Mouse (Mus musculus): Measurements from ENCODE around the gene C2cd4b. TPM values are rescaled to one million over a fixed set of nuclear protein-coding genes. Genes with fewer than 3 reads are reported as not detected.

C2cd4b gene
- 0.95 and 1.6 TPM in 2 replicates for polyA plus RNA-seq (2015; fragmentation: Nextera tagmentation; extraction: Ambion mirVana)

DNA sequence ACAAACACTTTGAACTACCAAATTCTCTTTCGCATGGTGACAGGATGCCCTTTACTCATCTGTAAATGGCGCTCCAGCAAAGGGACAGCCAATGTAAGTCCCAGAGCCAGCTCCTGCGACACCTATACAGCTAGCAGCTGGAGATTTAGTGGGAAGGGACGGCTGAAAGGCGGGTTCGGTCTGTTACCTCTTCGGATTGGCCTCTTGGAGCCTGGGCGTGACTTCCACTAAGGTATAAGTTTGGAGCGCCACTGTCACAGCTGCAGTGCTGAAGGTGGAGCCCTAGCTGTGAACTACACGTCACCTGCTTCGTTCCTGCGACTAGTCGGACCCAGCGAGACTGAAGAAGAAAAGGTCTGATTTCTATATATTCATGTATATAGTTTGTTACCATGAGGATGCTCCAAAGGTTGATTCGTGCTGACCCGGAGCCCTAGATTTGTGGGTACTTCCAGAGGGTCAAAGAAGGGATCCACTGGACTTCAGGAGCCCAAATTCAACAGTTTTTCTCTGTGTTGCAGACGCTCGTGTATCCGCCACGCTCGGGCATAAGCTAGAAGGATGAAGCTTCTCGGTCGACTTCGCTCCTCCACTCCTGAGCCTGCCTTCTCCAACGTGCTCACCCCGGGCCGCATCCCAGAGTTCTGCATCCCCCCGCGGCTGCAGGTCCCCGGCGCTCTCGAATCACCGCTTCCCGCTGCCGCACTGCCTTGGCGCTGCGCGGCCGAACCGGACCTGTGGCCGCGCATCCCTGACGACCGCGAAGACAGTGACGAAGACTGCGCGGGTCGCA, at the start of gene C2cd4b:
C2cd4b (plus strand) TSS at position 275 of the 793 bp plus-strand sequence.
- Histone ChIP-seq H3K27me3 (peaks cover 23% of the 10 kb centered on the region), H3K9ac (peak within 1 kb of the TSS; percentile 45), H3K4me3 (peak within 1 kb of the TSS; percentile 61), H3K4me1 (peaks cover 13% of the 10 kb centered on the region; the same call in 1 of the 2 replicates), H3K27ac (peak within 1 kb of the TSS; percentile 49), H3K4me2 (peak within 1 kb of the TSS; percentile 97), H3K9me3 (no peaks in the 10 kb centered on the region), H3K36me3 (no peaks in the 10 kb centered on the region)
- peak; percentile 56; the same call in 1 of the 2 replicates for ATAC-seq (ENCODE audit: borderline replicate concordance, extremely low read depth, low FRiP score, low TSS enrichment)
- WGBS, result under 1% methylated on average over 49 of the region's 49 CpGs

DNA sequence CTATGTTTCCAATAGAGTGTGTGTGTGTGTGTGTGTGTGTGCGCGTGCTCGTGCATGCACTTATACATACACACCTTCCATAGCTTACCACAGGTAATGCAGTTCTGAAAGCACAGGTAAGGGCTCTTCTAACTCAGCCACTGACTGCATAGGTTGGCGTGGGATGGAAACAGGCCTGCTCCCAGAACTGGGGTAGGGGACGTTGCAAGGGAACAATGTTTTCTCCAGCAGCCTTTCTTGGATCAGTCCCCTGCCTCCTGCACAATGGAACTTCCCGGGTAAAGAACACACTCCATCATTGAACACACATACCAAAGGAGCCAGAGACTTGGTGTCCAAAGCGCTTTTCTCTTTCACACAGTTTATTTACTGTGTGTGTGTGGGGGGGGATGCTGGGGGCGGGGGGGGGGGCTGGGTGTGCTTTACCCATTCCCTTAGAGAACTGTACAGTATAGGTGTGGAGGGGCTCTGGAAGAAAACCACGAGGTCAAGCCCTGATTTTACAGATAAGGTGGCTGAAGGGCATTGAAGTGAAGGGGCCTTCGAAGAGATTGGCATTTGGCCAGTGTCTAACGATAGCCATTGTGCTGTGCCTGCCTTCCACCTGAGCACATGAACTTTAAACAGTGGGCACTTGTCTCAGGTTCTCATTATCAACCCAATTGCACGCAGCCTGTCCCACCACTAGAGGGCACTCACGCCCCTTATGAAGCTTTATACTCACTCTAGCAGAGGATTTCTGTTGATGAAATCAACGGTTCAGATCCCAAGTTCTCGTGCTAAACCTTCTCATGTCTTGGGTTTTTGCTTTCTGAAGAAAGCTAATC, 48.0 kb upstream of the C2cd4b start:
- Histone ChIP-seq H3K4me2 (no peak overlapping the region), H3K36me3 (no peaks in the 10 kb centered on the region), H3K4me1 (peaks cover 16% of the 10 kb centered on the region; the same call in 1 of the 2 replicates), H3K4me3 (no peak overlapping the region), H3K27me3 (no peaks in the 10 kb centered on the region), H3K9ac (no peak overlapping the region), H3K9me3 (no peaks in the 10 kb centered on the region), H3K27ac (peak overlapping the region; percentile 44)
- ATAC-seq (ENCODE audit: borderline replicate concordance, extremely low read depth, low FRiP score, low TSS enrichment), result peak; percentile 80
- WGBS, result 32% methylated on average over 15 of the region's 15 CpGs

DNA sequence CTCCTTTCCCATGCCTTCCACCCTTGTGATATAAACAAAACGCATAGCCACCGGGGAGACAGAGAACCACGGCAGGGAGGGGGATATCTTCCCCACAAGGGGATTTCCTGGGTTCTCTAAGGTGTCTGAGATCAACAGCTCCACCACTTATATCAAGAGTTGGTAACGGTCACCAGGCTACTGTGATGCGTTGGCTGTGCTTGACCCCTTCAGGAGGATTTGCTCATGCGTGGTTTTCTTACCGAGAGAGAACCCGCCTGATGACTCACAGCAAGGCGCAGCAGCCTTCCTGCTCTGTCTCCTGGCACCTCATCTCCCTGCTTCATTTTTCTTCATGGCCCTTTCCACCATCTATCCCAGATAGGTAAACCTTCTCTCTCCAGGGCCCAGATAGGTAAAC, 47.1 kb upstream of the C2cd4b start:
- Histone ChIP-seq H3K9ac (no peak overlapping the region), H3K27ac (no peak overlapping the region), H3K4me2 (no peak overlapping the region), H3K36me3 (no peaks in the 10 kb centered on the region), H3K9me3 (no peaks in the 10 kb centered on the region), H3K27me3 (no peaks in the 10 kb centered on the region), H3K4me1 (peaks cover 16% of the 10 kb centered on the region; the same call in 1 of the 2 replicates), H3K4me3 (no peak overlapping the region)
- ATAC-seq (ENCODE audit: borderline replicate concordance, extremely low read depth, low FRiP score, low TSS enrichment), result no peak
- 58% methylated on average over 9 of the region's 9 CpGs for WGBS

DNA sequence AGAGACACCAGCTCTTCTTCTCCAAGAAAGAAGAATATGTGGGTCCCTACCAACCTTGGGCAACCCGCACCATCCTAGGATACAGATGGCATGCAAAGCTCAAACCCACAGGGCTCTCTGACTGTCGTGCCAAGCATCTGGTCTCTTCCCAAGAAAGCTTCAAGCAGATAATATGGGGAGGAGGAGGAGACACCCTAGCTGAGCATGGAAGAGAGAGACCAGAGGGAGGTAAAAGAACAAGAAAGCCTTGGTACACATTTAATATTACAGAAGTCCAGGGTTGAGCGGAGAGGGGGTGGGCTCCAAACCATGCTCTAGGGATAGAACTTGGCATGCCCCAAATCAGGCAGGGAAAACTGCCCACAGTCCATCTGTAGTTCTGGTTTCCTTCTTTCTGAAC, 42.2 kb upstream of the C2cd4b start:
- H3K4me1 ChIP-seq, result 0 out of 2 replicates have a peak, but pooled peaks cover under 1% of the 10 kb centered on the region
- no peaks in the 10 kb centered on the region for H3K9me3 ChIP-seq
- H3K36me3 ChIP-seq, result no peaks in the 10 kb centered on the region
- no peak overlapping the region for H3K9ac ChIP-seq
- no peak overlapping the region for H3K4me3 ChIP-seq
- no peak overlapping the region for H3K27ac ChIP-seq
- ATAC-seq (ENCODE audit: borderline replicate concordance, extremely low read depth, low FRiP score, low TSS enrichment), result no peak
- H3K27me3 ChIP-seq, result no peaks in the 10 kb centered on the region
- H3K4me2 ChIP-seq, result no peak overlapping the region
- WGBS, result 89% methylated on average over 3 of the region's 3 CpGs

DNA sequence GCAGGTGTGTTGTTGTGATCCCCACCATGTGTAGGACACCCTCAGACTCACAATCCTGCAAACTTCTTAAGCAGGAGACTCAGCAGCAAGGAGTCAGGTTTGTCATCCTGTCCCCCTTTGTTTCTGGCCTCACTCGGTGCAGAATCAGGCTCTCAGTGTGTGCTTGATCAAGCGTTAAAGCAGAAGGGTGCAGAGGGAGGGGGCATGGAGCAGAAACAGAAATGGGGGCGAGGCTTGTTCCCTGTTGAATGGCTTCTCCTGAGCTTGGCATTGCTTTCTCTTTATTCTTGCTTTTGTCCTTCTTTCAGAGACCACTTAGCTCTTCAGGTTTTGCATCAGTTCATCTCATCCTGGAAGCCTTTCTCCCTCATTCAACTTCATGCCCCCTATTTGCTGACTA, 40.6 kb upstream of the C2cd4b start:
- Histone ChIP-seq H3K9me3 (no peaks in the 10 kb centered on the region), H3K27me3 (no peaks in the 10 kb centered on the region), H3K4me1 (no peaks in the 10 kb centered on the region), H3K27ac (no peak overlapping the region), H3K36me3 (no peaks in the 10 kb centered on the region), H3K9ac (no peak overlapping the region), H3K4me3 (no peak overlapping the region), H3K4me2 (no peak overlapping the region)
- WGBS, result 49% methylated on average over 3 of the region's 3 CpGs
- no peak for ATAC-seq (ENCODE audit: borderline replicate concordance, extremely low read depth, low FRiP score, low TSS enrichment)

DNA sequence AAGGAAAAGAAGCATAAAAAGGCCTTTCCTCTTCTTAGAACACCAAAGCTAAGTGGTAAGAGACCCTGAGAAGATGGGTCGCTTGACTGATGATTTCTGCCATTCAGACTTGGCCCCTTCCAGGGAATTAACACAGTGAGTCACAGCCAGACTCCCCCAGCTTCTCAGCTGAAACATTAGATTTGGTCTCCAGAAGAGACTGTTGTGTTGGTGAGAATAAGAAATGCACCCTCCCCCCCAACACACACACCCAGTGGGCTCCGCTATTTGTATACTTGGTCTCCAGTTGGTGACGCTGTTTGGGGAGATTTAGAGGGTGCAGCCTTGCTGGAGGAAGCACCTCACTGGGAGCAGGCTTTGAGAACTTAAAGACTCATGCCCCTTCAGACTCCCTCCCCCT, 39.1 kb upstream of the C2cd4b start:
- WGBS, result 80% methylated on average over 3 of the region's 3 CpGs
- Histone ChIP-seq H3K27me3 (no peaks in the 10 kb centered on the region), H3K4me2 (no peak overlapping the region), H3K9me3 (no peaks in the 10 kb centered on the region), H3K4me1 (no peaks in the 10 kb centered on the region), H3K36me3 (no peaks in the 10 kb centered on the region), H3K27ac (no peak overlapping the region), H3K4me3 (no peak overlapping the region), H3K9ac (no peak overlapping the region)
- no peak for ATAC-seq (ENCODE audit: borderline replicate concordance, extremely low read depth, low FRiP score, low TSS enrichment)

DNA sequence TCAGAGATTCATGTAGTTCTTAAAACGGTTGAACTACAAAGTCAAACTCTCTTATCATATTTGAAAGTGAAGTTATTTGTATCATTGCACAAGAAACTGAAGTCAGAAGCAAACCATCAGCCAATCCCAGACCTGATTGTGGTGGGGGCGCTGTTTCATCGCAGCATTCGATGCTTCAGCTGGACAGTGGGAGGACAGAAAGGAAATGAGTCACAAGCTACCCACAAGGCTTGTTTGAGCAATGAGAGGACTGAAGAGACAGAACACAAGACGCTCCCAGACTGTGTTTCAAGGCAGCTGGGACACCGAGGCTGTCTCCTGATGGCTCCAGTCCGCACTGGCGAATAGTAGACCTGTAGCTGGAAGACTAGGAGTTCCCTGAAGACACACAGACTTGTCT, 36.9 kb upstream of the C2cd4b start:
- Histone ChIP-seq H3K9me3 (no peaks in the 10 kb centered on the region), H3K4me2 (no peak overlapping the region), H3K27me3 (no peaks in the 10 kb centered on the region), H3K4me3 (no peak overlapping the region), H3K27ac (no peak overlapping the region), H3K36me3 (no peaks in the 10 kb centered on the region), H3K4me1 (no peaks in the 10 kb centered on the region), H3K9ac (no peak overlapping the region)
- ATAC-seq (ENCODE audit: borderline replicate concordance, extremely low read depth, low FRiP score, low TSS enrichment), result no peak
- 78% methylated on average over 8 of the region's 8 CpGs for WGBS

DNA sequence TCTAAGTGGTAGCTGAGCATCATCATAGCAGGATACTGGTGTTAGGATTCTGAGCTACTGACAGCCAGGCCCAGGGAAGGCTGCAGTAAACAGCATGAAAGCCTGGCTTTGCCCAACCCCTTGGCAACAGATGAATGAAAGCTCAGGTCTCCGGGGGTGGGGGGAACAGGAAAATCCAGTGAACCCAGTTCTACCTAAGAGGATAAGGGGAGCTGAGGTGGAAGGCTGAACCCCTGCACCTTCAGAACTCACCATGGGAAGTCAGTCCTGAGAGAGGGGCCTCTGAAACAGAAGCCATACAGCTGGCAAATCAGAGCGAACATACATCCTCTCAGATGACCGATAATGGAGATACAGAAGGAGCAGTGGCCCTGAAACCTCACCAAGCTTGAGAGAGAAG, 34.0 kb upstream of the C2cd4b start:
- Histone ChIP-seq H3K9ac (no peak overlapping the region), H3K4me3 (no peak overlapping the region), H3K27me3 (no peaks in the 10 kb centered on the region), H3K4me2 (no peak overlapping the region), H3K27ac (no peak overlapping the region), H3K36me3 (no peaks in the 10 kb centered on the region), H3K4me1 (no peaks in the 10 kb centered on the region), H3K9me3 (no peaks in the 10 kb centered on the region)
- WGBS, result 53% methylated on average over 3 of the region's 3 CpGs
- ATAC-seq (ENCODE audit: borderline replicate concordance, extremely low read depth, low FRiP score, low TSS enrichment), result no peak

DNA sequence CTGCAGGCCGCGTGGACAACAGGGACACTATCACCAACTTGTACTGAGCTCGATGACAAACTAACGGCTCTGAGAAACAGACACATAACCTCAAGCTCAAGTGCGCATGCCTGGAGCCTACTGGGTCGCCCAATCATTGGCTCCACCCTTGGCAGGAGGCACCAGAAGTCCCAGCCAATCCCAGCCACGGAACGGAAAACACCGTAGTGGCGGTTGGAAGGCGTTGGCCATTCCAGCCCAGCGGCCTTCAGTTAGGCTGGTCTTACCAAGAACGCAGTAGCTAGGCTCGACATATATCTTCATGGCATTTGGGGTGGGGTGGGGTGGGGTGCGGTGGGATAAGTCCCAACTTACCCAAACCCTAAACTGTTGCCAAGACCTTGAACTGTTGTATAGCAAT, 25.5 kb upstream of the C2cd4b start:
- Histone ChIP-seq H3K36me3 (no peaks in the 10 kb centered on the region), H3K4me3 (no peak overlapping the region), H3K4me2 (no peak overlapping the region), H3K9me3 (no peaks in the 10 kb centered on the region), H3K27ac (no peak overlapping the region), H3K4me1 (no peaks in the 10 kb centered on the region), H3K9ac (no peak overlapping the region), H3K27me3 (no peaks in the 10 kb centered on the region)
- 91% methylated on average over 15 of the region's 15 CpGs for WGBS
- ATAC-seq (ENCODE audit: borderline replicate concordance, extremely low read depth, low FRiP score, low TSS enrichment), result no peak

DNA sequence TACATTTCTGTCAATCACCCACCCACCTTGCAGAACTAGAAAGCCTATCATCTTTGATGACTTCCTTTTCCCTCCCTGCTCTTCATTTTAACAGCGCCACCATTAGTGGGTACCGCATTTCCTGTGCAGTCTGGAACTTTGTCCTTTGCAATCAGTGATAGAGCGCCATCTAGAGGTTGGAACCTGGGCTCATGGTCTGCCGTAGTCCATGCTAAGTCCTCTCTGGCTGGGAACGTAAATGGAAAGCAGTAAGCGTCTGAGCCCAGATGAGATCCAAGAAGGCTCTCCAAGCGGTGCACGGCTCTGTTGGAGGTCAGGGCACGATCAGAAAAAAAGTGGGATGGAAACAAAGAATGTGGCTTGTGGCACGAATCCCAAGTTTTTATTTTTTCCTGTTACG, 23.8 kb upstream of the C2cd4b start:
- no peaks in the 10 kb centered on the region for H3K36me3 ChIP-seq
- no peak for ATAC-seq (ENCODE audit: borderline replicate concordance, extremely low read depth, low FRiP score, low TSS enrichment)
- H3K9ac ChIP-seq, result no peak overlapping the region
- no peaks in the 10 kb centered on the region for H3K9me3 ChIP-seq
- H3K27ac ChIP-seq, result no peak overlapping the region
- H3K4me3 ChIP-seq, result no peak overlapping the region
- no peaks in the 10 kb centered on the region for H3K27me3 ChIP-seq
- H3K4me1 ChIP-seq, result no peaks in the 10 kb centered on the region
- no peak overlapping the region for H3K4me2 ChIP-seq
- WGBS, result 43% methylated on average over 11 of the region's 11 CpGs

DNA sequence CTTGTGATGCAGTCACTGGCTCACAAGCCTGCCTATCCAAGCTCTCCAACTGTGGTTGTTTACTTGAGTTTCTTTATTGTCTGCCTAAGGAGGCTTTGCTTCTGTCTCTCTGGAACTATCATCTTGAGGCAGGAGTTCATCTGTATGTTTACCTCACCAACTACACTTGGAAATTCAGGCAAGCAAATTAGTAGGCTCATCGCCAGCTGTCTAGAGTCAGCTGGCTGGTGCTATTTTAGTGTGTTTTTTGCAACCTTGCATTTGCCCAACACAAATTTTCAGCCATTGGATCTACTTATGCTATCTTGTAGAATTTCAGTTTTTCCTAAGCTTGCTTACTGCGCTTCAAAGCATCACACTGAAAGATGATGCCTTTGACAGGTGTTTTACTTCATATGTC, 18.0 kb upstream of the C2cd4b start:
- Histone ChIP-seq H3K27ac (no peak overlapping the region), H3K4me3 (no peak overlapping the region), H3K4me1 (no peaks in the 10 kb centered on the region), H3K36me3 (no peaks in the 10 kb centered on the region), H3K9me3 (no peaks in the 10 kb centered on the region), H3K9ac (no peak overlapping the region), H3K27me3 (no peaks in the 10 kb centered on the region), H3K4me2 (no peak overlapping the region)
- 84% methylated on average over 2 of the region's 2 CpGs for WGBS
- ATAC-seq (ENCODE audit: borderline replicate concordance, extremely low read depth, low FRiP score, low TSS enrichment), result no peak
